ENCODE assay signal across 25 mouse cellular contexts in genomic region chr4:40759876-40760275, GRCm38 (mm10). TPM values are rescaled to one million over a fixed set of nuclear protein-coding genes. Genes with fewer than 3 reads are reported as not detected.
DNase-seq lines count a peak whose midpoint lies in the region; ATAC-seq and TF ChIP-seq lines count a peak whose summit lies in the region.
"Had no signal": no experiment of that assay in that cellular context is flagged by ENCODE, and none has a peak within 500 bp of the region (broad histone marks: within the 10 kb centered on the region; RNA-seq: fewer than 3 reads in every experiment).

No protein-coding gene starts in this region.

- H3K36me3 ChIP-seq in heart, postnatal 0 days (replicated peaks; ENCODE audit: control insufficient read depth, insufficient read depth, low read length): peaks cover 7% of the 10 kb centered on the region
- H3K36me3 ChIP-seq: intestine, embryonic 15.5 days had no signal

- no peaks in the 10 kb centered on the region for H3K27me3 ChIP-seq in heart, postnatal 0 days (ENCODE audit: control insufficient read depth, insufficient read depth, low read length)

- no peak overlapping the region for H3K9ac ChIP-seq in heart, postnatal 0 days (replicated peaks; ENCODE audit: low read depth, low read length)
- H3K9ac ChIP-seq: embryonic facial prominence, embryonic 13.5 days; forebrain, embryonic 12.5 days; forebrain, embryonic 15.5 days; heart, embryonic 13.5 days; hindbrain, embryonic 12.5 days; hindbrain, embryonic 15.5 days; intestine, embryonic 15.5 days had no signal

- H3K4me1 ChIP-seq in heart, postnatal 0 days (ENCODE audit: control insufficient read depth, insufficient read depth): no peaks in the 10 kb centered on the region

- H3K4me2 ChIP-seq in heart, postnatal 0 days (ENCODE audit: low read depth, low read length): no peak overlapping the region
- H3K4me2 ChIP-seq: embryonic facial prominence, embryonic 13.5 days; forebrain, embryonic 12.5 days; forebrain, embryonic 15.5 days; heart, embryonic 13.5 days; hindbrain, embryonic 12.5 days; hindbrain, embryonic 15.5 days; intestine, embryonic 15.5 days had no signal

- H3K4me3 ChIP-seq in heart, postnatal 0 days (ENCODE audit: low read depth, low read length): no peak overlapping the region
- H3K4me3 ChIP-seq: embryonic facial prominence, embryonic 10.5 days; embryonic facial prominence, embryonic 13.5 days; erythroblast, embryonic 14.5 days; forebrain, embryonic 12.5 days; forebrain, embryonic 15.5 days; heart, embryonic 13.5 days; hindbrain, embryonic 12.5 days; hindbrain, embryonic 15.5 days; intestine, embryonic 15.5 days had no signal

- H3K27ac ChIP-seq in heart, postnatal 0 days (ENCODE audit: low read depth): peak overlapping the region; percentile 2; the same call in 1 of the 2 replicates
- H3K27ac ChIP-seq: embryonic facial prominence, embryonic 10.5 days; embryonic facial prominence, embryonic 13.5 days; forebrain, embryonic 12.5 days; forebrain, embryonic 15.5 days; heart, embryonic 13.5 days; hindbrain, embryonic 12.5 days; hindbrain, embryonic 15.5 days; intestine, embryonic 15.5 days had no signal

- no peak for TF ChIP-seq EP300 in heart, postnatal 0 days (IDR thresholded peaks at IDR 0.05; ENCODE audit: low read depth)

- no peak for ATAC-seq in heart, postnatal 0 days (ENCODE audit: insufficient read depth, low read depth)
- peak; percentile 29 for ATAC-seq in granulocyte monocyte progenitor cell, adult 5-6 weeks (replicated peaks; ENCODE audit: poor library complexity, severe bottlenecking)
- ATAC-seq: forebrain, embryonic 15.5 days; intestine, embryonic 15.5 days; Patski had no signal

- DNase-seq in heart, postnatal 0 days (ENCODE audit: low spot score): no peak
- DNase-seq in heart, adult 18-20 months: no peak
- DNase-seq in thymus, postnatal 14 days: peak; percentile 25
- no peak for DNase-seq in thymus, postnatal 4 days
- DNase-seq in thymus, postnatal 25 days: peak; percentile 20
- DNase-seq in cerebellum, postnatal 10 days: no peak
- no peak for DNase-seq in cerebellum, adult 9-10 months
- DNase-seq: adrenal gland, postnatal 10 days; adrenal gland, postnatal 36 days; cerebellum, adult 18-20 months; cerebellum, adult 9-11 months; cerebellum, postnatal 36 days; embryo, embryonic 11 days; gastrocnemius, postnatal 25 days had no signal

- no peak for TF ChIP-seq CTCF in heart, postnatal 0 days (IDR thresholded peaks at IDR 0.05; ENCODE audit: low read depth)

- H3K9me3 ChIP-seq in heart, postnatal 0 days (replicated peaks; ENCODE audit: control insufficient read depth, low read length): no peaks in the 10 kb centered on the region
- H3K9me3 ChIP-seq: embryonic facial prominence, embryonic 10.5 days; embryonic facial prominence, embryonic 13.5 days; forebrain, embryonic 12.5 days; forebrain, embryonic 15.5 days; heart, embryonic 13.5 days; hindbrain, embryonic 12.5 days; hindbrain, embryonic 15.5 days; intestine, embryonic 15.5 days had no signal

- WGBS in heart, postnatal 0 days: 42% methylated on average over 5 of the region's 5 CpGs

RNA-seq across cellular contexts. Expression of gene Smu1, which starts 2.2 kb away (rescaled TPM):
- total RNA-seq in heart, postnatal 0 days (2014; rRNA removed; ENCODE audit: low replicate concordance): 56.4 and 86.6 TPM in 2 replicates
- polyA plus RNA-seq in heart, postnatal 0 days (2015; fragmentation: Nextera tagmentation; extraction: Ambion mirVana): 68.6 and 73.6 TPM in 2 replicates
- 10 to 100 TPM; 31.3 to 32.6 TPM for total RNA-seq in heart, adult 18-20 months (2021)
- 79.7 and 86.6 TPM in 2 replicates for total RNA-seq in granulocyte monocyte progenitor cell, adult 5-6 weeks (2014; fragmentation: Nextera tagmentation)
- 136 and 154 TPM in 2 replicates for total RNA-seq in granulocyte monocyte progenitor cell, adult 5-6 weeks (2017)

RNA-seq across cellular contexts. Expression of gene Dnaja1, which starts 37.9 kb away (rescaled TPM):
- total RNA-seq in heart, postnatal 0 days (2014; rRNA removed; ENCODE audit: low replicate concordance): 20.9 and 27.7 TPM in 2 replicates
- 200 and 206 TPM in 2 replicates for polyA plus RNA-seq in heart, postnatal 0 days (2015; fragmentation: Nextera tagmentation; extraction: Ambion mirVana)
- total RNA-seq in heart, adult 18-20 months (2021): 100 to 1,000 TPM; 122 to 176 TPM
- 127 and 128 TPM in 2 replicates for total RNA-seq in granulocyte monocyte progenitor cell, adult 5-6 weeks (2014; fragmentation: Nextera tagmentation)
- total RNA-seq in granulocyte monocyte progenitor cell, adult 5-6 weeks (2017): 338 and 392 TPM in 2 replicates

RNA-seq across cellular contexts. Expression of gene Aptx, which starts 56.9 kb away (rescaled TPM):
- total RNA-seq in heart, postnatal 0 days (2014; rRNA removed; ENCODE audit: low replicate concordance): 4.5 and 18.9 TPM in 2 replicates
- 28.1 and 29.9 TPM in 2 replicates for polyA plus RNA-seq in heart, postnatal 0 days (2015; fragmentation: Nextera tagmentation; extraction: Ambion mirVana)
- total RNA-seq in heart, adult 18-20 months (2021): 10 to 100 TPM; 14.9 to 16.7 TPM
- 12.7 and 18.9 TPM in 2 replicates for total RNA-seq in granulocyte monocyte progenitor cell, adult 5-6 weeks (2014; fragmentation: Nextera tagmentation)
- 12.2 and 19.9 TPM in 2 replicates for total RNA-seq in granulocyte monocyte progenitor cell, adult 5-6 weeks (2017)

Comparison
In these comparisons a context has a peak if more than half of its experiments do, and no peak if none do; other contexts are left out.
1. DNase-seq: peak in thymus, postnatal 14 days (single experiment) and thymus, postnatal 25 days (single experiment); none in heart, postnatal 0 days (single experiment), heart, adult 18-20 months (0 of 2), thymus, postnatal 4 days (single experiment), cerebellum, postnatal 10 days (0 of 2) and cerebellum, adult 9-10 months (single experiment).